Mouse (Mus musculus): ENCODE measurements around the gene Slc44a2.

GRCm38 (mm10) chr9:21402764-21403253 lies 82.3 kb downstream of the Slc44a2 start:
- TF ChIP-seq CTCF (IDR thresholded peaks at IDR 0.05; ENCODE audit: control insufficient read depth, insufficient read depth, insufficient replicate concordance, low read depth, low read length) (no peak), POLR2A (IDR thresholded peaks at IDR 0.05; ENCODE audit: control insufficient read depth, low read depth, low read length) (no peak)

Data from testis, adult 2 months (tissue).